Comparison of ENCODE assay signal across 15 mouse cellular contexts in the genomic region with DNA sequence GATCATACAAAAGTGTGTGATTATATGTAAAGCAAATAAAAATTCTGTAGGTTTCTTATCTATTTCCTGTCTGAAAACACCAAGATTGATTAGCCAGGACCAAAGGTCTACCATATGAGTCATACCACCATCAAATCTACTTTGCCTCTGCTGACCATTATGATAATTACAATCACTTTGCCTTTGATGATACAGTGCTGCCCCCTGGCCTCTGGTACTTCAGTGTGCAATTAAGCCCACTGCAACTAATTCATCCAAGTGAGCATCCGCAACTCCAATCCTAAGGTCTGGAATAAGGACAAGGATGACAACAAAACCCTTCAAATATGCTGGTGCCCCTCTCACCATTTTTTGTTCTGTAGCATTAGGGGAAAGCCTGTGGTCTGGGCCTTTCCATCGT. TPM values are rescaled to one million over a fixed set of nuclear protein-coding genes. Genes with fewer than 3 reads are reported as not detected.
DNase-seq lines count a peak whose midpoint lies in the region; ATAC-seq and TF ChIP-seq lines count a peak whose summit lies in the region.
"Had no signal": no experiment of that assay in that cellular context is flagged by ENCODE, and none has a peak within 500 bp of the region (broad histone marks: within the 10 kb centered on the region; RNA-seq: fewer than 3 reads in every experiment).

No protein-coding gene starts in this region.

- no peak for ATAC-seq in lung, embryonic 14.5 days (ENCODE audit: insufficient read depth)
- ATAC-seq: forebrain, embryonic 15.5 days; hindbrain, embryonic 16.5 days had no signal

- H3K9ac ChIP-seq in heart, adult 2 months (ENCODE audit: low read depth, low read length) = no peak overlapping the region
- no peak overlapping the region for H3K9ac ChIP-seq in lung, embryonic 14.5 days
- H3K9ac ChIP-seq: forebrain, embryonic 15.5 days; limb, embryonic 13.5 days had no signal

- H3K27ac ChIP-seq in heart, adult 2 months = no peak overlapping the region
- no peak overlapping the region for H3K27ac ChIP-seq in lung, embryonic 14.5 days (ENCODE audit: low read depth)
- H3K27ac ChIP-seq: forebrain, embryonic 15.5 days; gastrocnemius, adult 2 months; limb, embryonic 13.5 days had no signal

- no peaks in the 10 kb centered on the region for H3K36me3 ChIP-seq in heart, adult 2 months (ENCODE audit: control insufficient read depth, insufficient read depth, low read length)
- H3K36me3 ChIP-seq in lung, embryonic 14.5 days (ENCODE audit: insufficient read depth) = no peaks in the 10 kb centered on the region
- H3K36me3 ChIP-seq: forebrain, embryonic 15.5 days; limb, embryonic 13.5 days had no signal

- no peak for TF ChIP-seq POLR2A in heart, adult 2 months (IDR thresholded peaks at IDR 0.05; ENCODE audit: insufficient read depth, low read depth, low read length)
- TF ChIP-seq POLR2A in brain, embryonic 14.5 days (IDR thresholded peaks at IDR 0.05; ENCODE audit: borderline replicate concordance, extremely low read depth, insufficient read depth, insufficient read length, poor library complexity, severe bottlenecking) = no peak

- 0 out of 2 replicates have a peak, but pooled peaks have one; percentile 7 for TF ChIP-seq CTCF in heart, adult 2 months (IDR thresholded peaks at IDR 0.05)
- TF ChIP-seq CTCF in lung, embryonic 14.5 days (IDR thresholded peaks at IDR 0.05; ENCODE audit: low read depth) = peak; percentile 50
- TF ChIP-seq CTCF in brain, embryonic 14.5 days (IDR thresholded peaks at IDR 0.05; ENCODE audit: borderline replicate concordance, extremely low read depth, insufficient read depth, insufficient read length) = no peak

- no peaks in the 10 kb centered on the region for H3K9me3 ChIP-seq in lung, embryonic 14.5 days (ENCODE audit: low read depth, low read length)
- H3K9me3 ChIP-seq: forebrain, embryonic 15.5 days; limb, embryonic 13.5 days had no signal

- 78% methylated on average over 2 of the region's 2 CpGs for WGBS in heart, adult 2 months
- WGBS in lung, embryonic 14.5 days = 74% methylated on average over 2 of the region's 2 CpGs

- intact Hi-C loops in heart, adult 2 months (cut with DNase I) = no loop called here
- intact Hi-C loops in heart, postnatal 14 days (cut with DNase I) = no loop called here

- H3K4me1 ChIP-seq in heart, adult 2 months (ENCODE audit: control insufficient read depth, insufficient read depth, low read length) = no peaks in the 10 kb centered on the region
- H3K4me1 ChIP-seq in lung, embryonic 14.5 days (ENCODE audit: insufficient read depth) = no peaks in the 10 kb centered on the region
- H3K4me1 ChIP-seq: forebrain, embryonic 15.5 days; limb, embryonic 13.5 days had no signal

- DNase-seq in adrenal gland, adult 2 months = peak; percentile 13
- DNase-seq in adrenal gland, adult 18-20 months (ENCODE audit: low spot score in 2 of 2) = no peak
- no peak for DNase-seq in heart, adult 2 months
- DNase-seq in heart, postnatal 14 days = no peak
- peak; percentile 31 for DNase-seq in lung, embryonic 14.5 days
- DNase-seq in lung, postnatal 10 days = no peak
- DNase-seq in brain, embryonic 14.5 days (ENCODE audit: low read depth) = peak; percentile 37
- DNase-seq in urinary bladder, postnatal 25 days (ENCODE audit: low spot score) = no peak
- DNase-seq: cerebellum, adult 18-20 months; gastrocnemius, adult 2 months; right cerebral cortex, postnatal 4 days; thymus, adult 18-20 months had no signal

- no peak overlapping the region for H3K4me3 ChIP-seq in heart, adult 2 months
- H3K4me3 ChIP-seq in lung, embryonic 14.5 days (ENCODE audit: low read depth, low read length) = no peak overlapping the region
- H3K4me3 ChIP-seq: forebrain, embryonic 15.5 days; gastrocnemius, adult 2 months; limb, embryonic 13.5 days had no signal

- TF ChIP-seq EP300 in heart, adult 2 months (IDR thresholded peaks at IDR 0.05; ENCODE audit: insufficient read depth, low read depth, low read length) = no peak

- no peaks in the 10 kb centered on the region for H3K79me2 ChIP-seq in heart, adult 2 months (replicated peaks; ENCODE audit: control insufficient read depth, insufficient read depth, low read length)

- no peak overlapping the region for H3K4me2 ChIP-seq in lung, embryonic 14.5 days
- H3K4me2 ChIP-seq: forebrain, embryonic 15.5 days; limb, embryonic 13.5 days had no signal

- no peaks in the 10 kb centered on the region for H3K27me3 ChIP-seq in heart, adult 2 months (ENCODE audit: control insufficient read depth, insufficient read depth, low read length)
- no peaks in the 10 kb centered on the region for H3K27me3 ChIP-seq in lung, embryonic 14.5 days (ENCODE audit: insufficient read depth, low read length)
- H3K27me3 ChIP-seq: forebrain, embryonic 15.5 days; limb, embryonic 13.5 days had no signal

RNA-seq across cellular contexts. Expression of a gene that starts 40.1 kb away (rescaled TPM):
- under 1 TPM; 0.14 to 0.20 TPM for total RNA-seq in adrenal gland, adult 2 months (2021)
- 0.12 TPM in 1 of 2 replicates, not detected in the other for polyA plus RNA-seq in adrenal gland, adult 2 months (2012; rRNA removed)
- under 1 TPM in 1 of 2 experiments, not detected in 1; 0.70 TPM for total RNA-seq in adrenal gland, adult 18-20 months (2021)
- total RNA-seq in heart, adult 2 months (2021) = under 1 TPM; 0.50 to 0.52 TPM
- polyA plus RNA-seq in heart, adult 2 months (2012; rRNA removed) = 0.45 and 0.97 TPM in 2 replicates
- 1 to 10 TPM; 1.9 to 2.2 TPM for total RNA-seq in heart, postnatal 14 days (2021)
- 1.8 and 2.0 TPM in 2 replicates for polyA plus RNA-seq in lung, embryonic 14.5 days (2014; fragmentation: Nextera tagmentation; extraction: Ambion mirVana)
- polyA plus RNA-seq in brain, embryonic 14.5 days (2012; rRNA removed) = 13.4 and 19.2 TPM in 2 replicates

Comparison
In these comparisons a context has a peak if more than half of its experiments do, and no peak if none do; other contexts are left out.
1. DNase-seq: peak in adrenal gland, adult 2 months (single experiment), lung, embryonic 14.5 days (single experiment) and brain, embryonic 14.5 days (single experiment); none in adrenal gland, adult 18-20 months (0 of 2), heart, adult 2 months (0 of 2), heart, postnatal 14 days (0 of 2), lung, postnatal 10 days (single experiment) and urinary bladder, postnatal 25 days (single experiment).